In genomic region chr6:40890973-40891372, GRCm38 (mm10) we compare ENCODE assay signal across 18 mouse cellular contexts. TPM values are rescaled to one million over a fixed set of nuclear protein-coding genes. Genes with fewer than 3 reads are reported as not detected.
DNase-seq lines count a peak whose midpoint lies in the region; ATAC-seq and TF ChIP-seq lines count a peak whose summit lies in the region.
"Had no signal": no experiment of that assay in that cellular context is flagged by ENCODE, and none has a peak within 500 bp of the region (broad histone marks: within the 10 kb centered on the region; RNA-seq: fewer than 3 reads in every experiment).

No protein-coding gene starts in this region.

- no peaks in the 10 kb centered on the region for H3K9me3 ChIP-seq in megakaryocyte, embryonic 14.5 days
- H3K9me3 ChIP-seq in hindbrain, postnatal 0 days (ENCODE audit: low read length): no peaks in the 10 kb centered on the region
- H3K9me3 ChIP-seq: hindbrain, embryonic 12.5 days; midbrain, embryonic 10.5 days had no signal

- H3K4me3 ChIP-seq in megakaryocyte, embryonic 14.5 days (replicated peaks): peak overlapping the region; percentile 85
- H3K4me3 ChIP-seq in cerebellum, adult 2 months (replicated peaks; ENCODE audit: insufficient read depth, low read depth, low read length): no peak overlapping the region
- H3K4me3 ChIP-seq in hindbrain, postnatal 0 days (ENCODE audit: low read length): no peak overlapping the region
- H3K4me3 ChIP-seq: hindbrain, embryonic 12.5 days; midbrain, embryonic 10.5 days had no signal

- H3K4me1 ChIP-seq in megakaryocyte, embryonic 14.5 days: peaks cover 64% of the 10 kb centered on the region
- no peaks in the 10 kb centered on the region for H3K4me1 ChIP-seq in cerebellum, adult 2 months (ENCODE audit: control insufficient read depth, insufficient read depth, low read length)
- no peaks in the 10 kb centered on the region for H3K4me1 ChIP-seq in hindbrain, postnatal 0 days (ENCODE audit: insufficient read depth, low read length)
- H3K4me1 ChIP-seq: hindbrain, embryonic 12.5 days; midbrain, embryonic 10.5 days had no signal

- DNase-seq in lung, postnatal 25 days (ENCODE audit: low spot score): peak; percentile 7
- DNase-seq in lung, adult 18-20 months: no peak
- DNase-seq in induced T-regulatory cell, adult 2 months (ENCODE audit: low read depth): peak; percentile 85
- peak; percentile 9 for DNase-seq in thymus, postnatal 4 days
- DNase-seq in cerebellum, adult 2 months: no peak
- DNase-seq in right cerebral cortex, adult 18-20 months: no peak
- DNase-seq in hindbrain, postnatal 0 days (ENCODE audit: low spot score): no peak
- DNase-seq: adrenal gland, postnatal 36 days; cerebellum, adult 9-11 months had no signal

- 70% methylated on average over 1 of the region's 1 CpGs for WGBS in cerebellum, adult 2 months
- WGBS in hindbrain, postnatal 0 days: 76% methylated on average over 1 of the region's 1 CpGs

- H3K9ac ChIP-seq in hindbrain, postnatal 0 days (replicated peaks; ENCODE audit: low read length): no peak overlapping the region
- H3K9ac ChIP-seq: hindbrain, embryonic 12.5 days had no signal

- no peaks in the 10 kb centered on the region for H3K36me3 ChIP-seq in megakaryocyte, embryonic 14.5 days (replicated peaks; ENCODE audit: low read length)
- no peaks in the 10 kb centered on the region for H3K36me3 ChIP-seq in hindbrain, postnatal 0 days (ENCODE audit: insufficient read depth, low read length)
- H3K36me3 ChIP-seq: hindbrain, embryonic 12.5 days; midbrain, embryonic 10.5 days had no signal

- peaks cover 15% of the 10 kb centered on the region for H3K27me3 ChIP-seq in megakaryocyte, embryonic 14.5 days (replicated peaks)
- H3K27me3 ChIP-seq in cerebellum, adult 2 months (ENCODE audit: control insufficient read depth, insufficient read depth, low read length): no peaks in the 10 kb centered on the region
- no peaks in the 10 kb centered on the region for H3K27me3 ChIP-seq in hindbrain, postnatal 0 days (ENCODE audit: insufficient read depth, low read length)
- H3K27me3 ChIP-seq: hindbrain, embryonic 12.5 days had no signal

- no peak overlapping the region for H3K4me2 ChIP-seq in hindbrain, postnatal 0 days (ENCODE audit: low read depth, low read length)
- H3K4me2 ChIP-seq: hindbrain, embryonic 12.5 days had no signal

- no peak for TF ChIP-seq CTCF in cerebellum, adult 2 months (IDR thresholded peaks at IDR 0.05; ENCODE audit: borderline replicate concordance, insufficient read depth, low read depth, low read length)
- TF ChIP-seq CTCF in hindbrain, postnatal 0 days (IDR thresholded peaks at IDR 0.05; ENCODE audit: low read depth): no peak

- no peak for ATAC-seq in hindbrain, postnatal 0 days

- TF ChIP-seq POLR2A in cerebellum, adult 2 months (IDR thresholded peaks at IDR 0.05; ENCODE audit: borderline replicate concordance, insufficient read depth, low read length): no peak

- H3K27ac ChIP-seq in cerebellum, adult 2 months (ENCODE audit: insufficient read depth, low read length): no peak overlapping the region
- no peak overlapping the region for H3K27ac ChIP-seq in hindbrain, postnatal 0 days
- H3K27ac ChIP-seq: hindbrain, embryonic 12.5 days; midbrain, embryonic 10.5 days had no signal

RNA-seq across cellular contexts. Expression of gene Moxd2, which starts 3.7 kb away (rescaled TPM):
- polyA plus RNA-seq in megakaryocyte, embryonic 14.5 days (2012; ENCODE audit: insufficient read depth, low replicate concordance): not detected in 2 replicates
- polyA plus RNA-seq in cerebellum, adult 2 months (2012; rRNA removed): not detected in 2 replicates
- total RNA-seq in hindbrain, postnatal 0 days (2014; rRNA removed): not detected in 2 replicates
- polyA plus RNA-seq in hindbrain, postnatal 0 days (2015; fragmentation: Nextera tagmentation; extraction: Ambion mirVana): not detected in 2 replicates
- total RNA-seq: adrenal gland, postnatal 36 days; heart, adult 18-20 months; layer of hippocampus, postnatal 14 days had no signal
- polyA plus RNA-seq: embryonic facial prominence, embryonic 14.5 days; hindbrain, embryonic 12.5 days; kidney, embryonic 14.5 days; limb, embryonic 11.5 days; midbrain, embryonic 10.5 days; neural tube, embryonic 14.5 days had no signal

RNA-seq across cellular contexts. Expression of gene Prss58, which starts 9.2 kb away (rescaled TPM):
- polyA plus RNA-seq in megakaryocyte, embryonic 14.5 days (2012; ENCODE audit: insufficient read depth, low replicate concordance): not detected in 2 replicates
- not detected in 2 replicates for polyA plus RNA-seq in cerebellum, adult 2 months (2012; rRNA removed)
- total RNA-seq in hindbrain, postnatal 0 days (2014; rRNA removed): not detected in 2 replicates
- polyA plus RNA-seq in hindbrain, postnatal 0 days (2015; fragmentation: Nextera tagmentation; extraction: Ambion mirVana): not detected in 2 replicates
- total RNA-seq: adrenal gland, postnatal 36 days; heart, adult 18-20 months; layer of hippocampus, postnatal 14 days had no signal
- polyA plus RNA-seq: embryonic facial prominence, embryonic 14.5 days; hindbrain, embryonic 12.5 days; kidney, embryonic 14.5 days; limb, embryonic 11.5 days; midbrain, embryonic 10.5 days; neural tube, embryonic 14.5 days had no signal

RNA-seq across cellular contexts. Expression of gene 1700074P13Rik, which starts 49.4 kb away (rescaled TPM):
- polyA plus RNA-seq in megakaryocyte, embryonic 14.5 days (2012; ENCODE audit: insufficient read depth, low replicate concordance): not detected in 2 replicates
- polyA plus RNA-seq in cerebellum, adult 2 months (2012; rRNA removed): not detected in 2 replicates
- not detected in 2 replicates for total RNA-seq in hindbrain, postnatal 0 days (2014; rRNA removed)
- polyA plus RNA-seq in hindbrain, postnatal 0 days (2015; fragmentation: Nextera tagmentation; extraction: Ambion mirVana): not detected in 2 replicates
- total RNA-seq: adrenal gland, postnatal 36 days; heart, adult 18-20 months; layer of hippocampus, postnatal 14 days had no signal
- polyA plus RNA-seq: embryonic facial prominence, embryonic 14.5 days; hindbrain, embryonic 12.5 days; kidney, embryonic 14.5 days; limb, embryonic 11.5 days; midbrain, embryonic 10.5 days; neural tube, embryonic 14.5 days had no signal

Comparison
In these comparisons a context has a peak if more than half of its experiments do, and no peak if none do; other contexts are left out.
1. DNase-seq: peak in lung, postnatal 25 days (single experiment), induced T-regulatory cell, adult 2 months (single experiment) and thymus, postnatal 4 days (single experiment); none in lung, adult 18-20 months (0 of 2), cerebellum, adult 2 months (0 of 2), right cerebral cortex, adult 18-20 months (single experiment) and hindbrain, postnatal 0 days (single experiment).